Mouse (Mus musculus) small intestine, adult 2 months (tissue): ENCODE measurements around the gene Als2. TPM values are rescaled to one million over a fixed set of nuclear protein-coding genes. Genes with fewer than 3 reads are reported as not detected.

ENCODE experiments used
- H3K27ac ChIP-seq: fragments of 200-500 bp; 2 replicates; pipeline ENCODE4 v1.5.1; 2012; ENCODE audit warnings: low read depth, low read length, control low read depth, inconsistent platforms; ENCODE audit not compliant: insufficient read depth
- H3K27me3 ChIP-seq: fragments of 200-500 bp; 2 replicates; pipeline ENCODE4 v1.6.1; 2012; ENCODE audit warnings: mild to moderate bottlenecking, moderate library complexity, low read length, inconsistent platforms; ENCODE audit not compliant: control insufficient read depth, insufficient read depth
- H3K36me3 ChIP-seq: fragments of 200-500 bp; 2 replicates; pipeline ENCODE4 v1.6.1; 2012; ENCODE audit warnings: mild to moderate bottlenecking, low read length, control low read depth, inconsistent platforms; ENCODE audit not compliant: control insufficient read depth, insufficient read depth
- H3K4me1 ChIP-seq: fragments of 200-500 bp; 2 replicates; pipeline ENCODE4 v1.6.1; 2012; ENCODE audit warnings: low read length, inconsistent platforms, mixed read lengths; ENCODE audit not compliant: control insufficient read depth, insufficient read depth, insufficient read length
- H3K4me3 ChIP-seq: fragments of 200-500 bp; 2 replicates; pipeline ENCODE4 v1.5.1; 2012; ENCODE audit warnings: low read depth, mild to moderate bottlenecking, control low read depth, inconsistent platforms, low read length, moderate library complexity
- CTCF ChIP-seq: fragments of 200-500 bp; IDR thresholded peaks from 2 replicates; pipeline ENCODE4 v1.5.1; 2012; ENCODE audit warnings: low read depth, mild to moderate bottlenecking, control low read depth, inconsistent platforms, low read length, moderate library complexity, mixed read lengths; ENCODE audit not compliant: insufficient replicate concordance, insufficient read length; ENCODE audit errors: extremely low read depth
- POLR2A ChIP-seq: fragments of 200-500 bp; IDR thresholded peaks from 2 replicates; pipeline ENCODE4 v1.6.1; 2012; ENCODE audit warnings: low read depth, mild to moderate bottlenecking, control low read depth, inconsistent platforms, low read length, moderate library complexity
- WGBS: fragments of 180-500 bp; shearing (Covaris S2); methylation state at CpG from one replicate; pipeline ENCODE4 v1.1.7; 2018; 5-methylcytosine and 5-hydroxymethylcytosine counted together
- polyA plus RNA-seq: library from polyadenylated mRNA; depleted of rRNA; stranded (reverse); fragments of >200 nt; gene quantifications from 2 replicates; pipeline ENCODE4 v1.2.3, GENCODE M21; 2012; rRNA removed

The Als2 gene
- 4.1 and 9.2 TPM in 2 replicates for polyA plus RNA-seq

DNA sequence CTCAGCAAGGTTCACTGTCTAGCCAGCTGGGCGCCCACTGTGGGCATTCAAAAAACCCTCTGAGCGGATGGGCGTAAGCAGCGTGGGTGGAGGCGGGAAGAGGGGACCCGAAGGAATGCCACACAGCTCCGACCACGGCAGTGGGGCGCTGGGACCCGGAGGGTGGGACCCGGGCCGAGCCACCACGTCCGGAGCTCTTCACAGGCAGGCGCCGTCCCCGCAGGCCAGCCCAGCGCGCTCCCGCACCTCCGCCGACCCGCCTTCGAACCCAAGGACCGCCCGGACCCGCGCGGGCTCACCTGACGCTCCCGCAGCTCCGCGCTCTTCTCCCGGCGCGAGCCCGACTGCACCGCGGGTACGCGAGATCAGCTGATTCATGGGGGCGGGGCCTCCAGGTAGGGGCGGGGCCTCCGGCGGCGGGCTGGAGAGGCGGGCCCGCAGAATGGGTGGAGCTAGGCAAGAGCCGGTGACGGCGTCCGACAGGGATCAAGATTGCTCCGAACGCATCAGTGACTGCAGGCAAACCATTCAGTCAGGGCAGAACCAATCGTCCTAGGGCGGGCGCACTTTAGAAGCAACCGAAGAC is at the start of gene Als2:
Als2 (minus strand) TSS at position 376 of the 586 bp plus-strand sequence.
- Histone ChIP-seq H3K36me3 (no peaks in the 10 kb centered on the region), H3K27me3 (no peaks in the 10 kb centered on the region), H3K27ac (peak within 1 kb of the TSS; percentile 93), H3K4me3 (peak within 1 kb of the TSS; percentile 97), H3K4me1 (no peaks in the 10 kb centered on the region)
- WGBS = under 1% methylated on average over 58 of the region's 58 CpGs
- TF ChIP-seq POLR2A (peak; percentile 95), CTCF (no peak)

GRCm38 (mm10) chr1:59286316-59286850 is 49.4 kb upstream of the Als2 start:
- Histone ChIP-seq H3K27ac (no peak overlapping the region), H3K4me3 (no peak overlapping the region), H3K4me1 (peaks cover 6% of the 10 kb centered on the region; the same call in 1 of the 2 replicates), H3K36me3 (no peaks in the 10 kb centered on the region), H3K27me3 (no peaks in the 10 kb centered on the region)
- no peak for TF ChIP-seq POLR2A
- peak; percentile 65; the same call in 1 of the 2 replicates for TF ChIP-seq CTCF
- WGBS = 60% methylated on average over 13 of the region's 13 CpGs

- 72% methylated on average over 5 of the region's 5 CpGs for WGBS
Observed at GRCm38 (mm10) chr1:59285880-59286279, 48.8 kb upstream of the Als2 start.

GRCm38 (mm10) chr1:59272189-59272588 is 35.2 kb upstream of the Als2 start:
- Histone ChIP-seq H3K36me3 (no peaks in the 10 kb centered on the region), H3K4me3 (no peak overlapping the region), H3K27me3 (no peaks in the 10 kb centered on the region), H3K27ac (no peak overlapping the region), H3K4me1 (no peaks in the 10 kb centered on the region)
- TF ChIP-seq POLR2A = no peak
- TF ChIP-seq CTCF = no peak
- WGBS = 90% methylated on average over 3 of the region's 3 CpGs

More at GRCm38 (mm10) chr1:59285880-59286279, 48.8 kb upstream of the Als2 start:
- Histone ChIP-seq H3K4me3 (no peak overlapping the region), H3K27me3 (no peaks in the 10 kb centered on the region), H3K4me1 (peaks cover 2% of the 10 kb centered on the region; the same call in 1 of the 2 replicates), H3K27ac (no peak overlapping the region), H3K36me3 (no peaks in the 10 kb centered on the region)
- no peak for TF ChIP-seq POLR2A

DNA sequence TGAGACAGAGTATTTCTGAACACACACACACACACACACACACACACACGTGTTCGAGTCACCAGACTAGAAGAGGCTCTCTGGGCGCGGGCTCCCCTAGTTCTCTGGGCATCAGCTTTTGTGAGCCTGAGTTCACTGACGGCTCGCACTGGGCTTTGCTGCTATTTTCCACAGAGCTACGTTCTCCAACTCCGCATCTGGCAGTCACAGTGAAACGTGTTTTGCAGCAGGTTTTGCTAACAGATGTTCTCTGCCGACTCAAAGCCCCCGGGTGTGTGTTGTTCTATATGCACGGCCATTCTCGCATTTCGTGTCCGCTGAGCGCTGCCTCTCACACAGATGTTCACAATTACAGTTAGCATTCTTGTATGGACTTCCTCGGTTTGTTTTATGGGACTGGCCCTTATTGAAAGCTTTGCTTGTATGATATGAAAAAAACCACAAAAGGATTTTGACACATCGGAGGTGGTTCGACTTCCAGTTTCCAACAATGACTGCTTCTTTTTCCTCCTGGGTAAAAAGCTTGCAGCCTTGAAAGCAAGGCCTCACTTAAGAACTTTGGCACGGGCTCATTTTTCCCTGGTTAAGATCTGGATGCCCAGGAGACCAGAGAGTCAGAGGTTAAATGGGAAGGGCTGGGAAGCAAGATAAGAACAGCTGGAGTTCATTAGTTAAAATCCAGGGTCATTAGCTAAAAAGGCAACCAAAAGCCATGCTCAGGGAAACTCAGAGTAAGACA is 33.1 kb upstream of the Als2 start:
- H3K4me3 ChIP-seq = no peak overlapping the region
- WGBS = 76% methylated on average over 20 of the region's 20 CpGs
- H3K27me3 ChIP-seq = no peaks in the 10 kb centered on the region
- no peaks in the 10 kb centered on the region for H3K4me1 ChIP-seq
- TF ChIP-seq POLR2A = no peak
- no peak for TF ChIP-seq CTCF
- no peak overlapping the region for H3K27ac ChIP-seq
- H3K36me3 ChIP-seq = no peaks in the 10 kb centered on the region

DNA sequence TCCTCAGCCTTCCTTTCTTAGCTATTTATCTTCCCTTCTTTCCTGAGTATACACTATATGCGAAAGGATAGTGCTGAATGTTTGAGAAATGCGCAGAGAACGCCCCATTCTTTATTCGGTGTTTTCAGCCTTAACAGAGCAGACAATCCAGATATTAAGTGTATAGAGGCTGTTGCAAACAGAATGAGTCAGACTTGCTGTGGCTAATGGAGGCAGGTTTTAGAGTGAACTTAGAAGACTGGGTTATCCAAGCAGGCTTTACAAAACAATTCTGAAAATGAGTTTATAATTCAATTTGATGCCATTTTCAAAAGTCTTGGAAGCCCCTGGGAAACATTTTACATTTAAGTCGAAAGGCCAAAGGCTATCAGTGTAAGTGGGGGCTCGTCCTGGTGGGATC is 32.4 kb upstream of the Als2 start:
- no peak overlapping the region for H3K27ac ChIP-seq
- TF ChIP-seq CTCF (no peak), POLR2A (no peak)
- no peak overlapping the region for H3K4me3 ChIP-seq
- H3K27me3 ChIP-seq = no peaks in the 10 kb centered on the region
- H3K4me1 ChIP-seq = no peaks in the 10 kb centered on the region
- H3K36me3 ChIP-seq = no peaks in the 10 kb centered on the region
- WGBS = 94% methylated on average over 6 of the region's 6 CpGs

GRCm38 (mm10) chr1:59268931-59269330 is 31.9 kb upstream of the Als2 start:
- Histone ChIP-seq H3K36me3 (no peaks in the 10 kb centered on the region), H3K4me3 (no peak overlapping the region), H3K27me3 (no peaks in the 10 kb centered on the region), H3K27ac (no peak overlapping the region), H3K4me1 (no peaks in the 10 kb centered on the region)
- TF ChIP-seq POLR2A (no peak), CTCF (no peak)
- 46% methylated on average over 8 of the region's 8 CpGs for WGBS
